Mouse (Mus musculus) heart, adult 2 months (tissue): ENCODE measurements at regions not wholly inside any gene's neighbourhood (a gene's known extent, or its start where the extent isn't known, plus 50 kb on each side); places are given as distances from the start of the nearest gene placed in this dataset.

Source experiments
- DNase-seq, 2 experiments: peaks; one replicate each; pipeline ENCODE4 v3.0.0; 2021
- H3K27ac ChIP-seq: fragments of 200-600 bp; 2 replicates; pipeline ENCODE4 v1.8.1; 2022
- H3K27me3 ChIP-seq: fragments of 200-500 bp; 2 replicates; pipeline ENCODE4 v1.6.1; 2012; ENCODE audit warnings: mild to moderate bottlenecking, low read length, inconsistent platforms, mixed read lengths; ENCODE audit not compliant: control insufficient read depth, insufficient read depth
- H3K36me3 ChIP-seq: fragments of 200-500 bp; 2 replicates; pipeline ENCODE4 v1.6.1; 2012; ENCODE audit warnings: low read length, inconsistent platforms; ENCODE audit not compliant: control insufficient read depth, insufficient read depth
- H3K4me1 ChIP-seq: fragments of 200-500 bp; 2 replicates; pipeline ENCODE4 v1.6.1; 2011; ENCODE audit warnings: low read length; ENCODE audit not compliant: control insufficient read depth, insufficient read depth
- H3K4me3 ChIP-seq: fragments of 200-600 bp; 2 replicates; pipeline ENCODE4 v1.8.1; 2022
- H3K79me2 ChIP-seq: fragments of 200-500 bp; replicated peaks from 2 replicates; pipeline ENCODE4 v1.6.1; 2012; ENCODE audit warnings: mild to moderate bottlenecking, inconsistent platforms, low read length, moderate library complexity, mixed read lengths; ENCODE audit not compliant: control insufficient read depth, insufficient read depth
- H3K9ac ChIP-seq: fragments of 200-500 bp; 2 replicates; pipeline ENCODE4 v1.6.1; 2012; ENCODE audit warnings: low read depth, mild to moderate bottlenecking, control low read depth, inconsistent platforms, low read length, mixed read lengths
- CTCF ChIP-seq: fragments of 200-600 bp; IDR thresholded peaks from 2 replicates; pipeline ENCODE4 v1.8.1; 2022; ENCODE audit warnings: antibody characterized with exemption, mild to moderate bottlenecking, moderate library complexity
- EP300 ChIP-seq: fragments of 200-500 bp; IDR thresholded peaks from 2 replicates; pipeline ENCODE4 v1.6.1; 2011; ENCODE audit warnings: low read depth, low read length, control low read depth; ENCODE audit not compliant: insufficient read depth
- POLR2A ChIP-seq: fragments of 200-500 bp; IDR thresholded peaks from 2 replicates; pipeline ENCODE4 v1.6.1; 2011; ENCODE audit warnings: mild to moderate bottlenecking, low read depth, low read length, control low read depth; ENCODE audit not compliant: insufficient read depth
- WGBS: fragments of 180-500 bp; shearing (Covaris S2); methylation state at CpG from one replicate; pipeline ENCODE4 v1.1.7; 2018; 5-methylcytosine and 5-hydroxymethylcytosine counted together
- intact Hi-C: fragments of 180-260 bp; cut with DNase I; formaldehyde crosslinking; loops from one replicate; pipeline ENCODE4 v1.15.1; 2025

- WGBS: 73% methylated on average over 2 of the region's 2 CpGs
These were observed 56.0 kb upstream of the Plxna4 start for GRCm38 (mm10) chr6:32644016-32644415.

GRCm38 (mm10) chr6:32638843-32639242 is 50.9 kb upstream of the Plxna4 start:
- 84% methylated on average over 13 of the region's 13 CpGs for WGBS

More at GRCm38 (mm10) chr6:32644016-32644415, 56.0 kb upstream of the Plxna4 start:
- no peaks in the 10 kb centered on the region for H3K27me3 ChIP-seq
- no peaks in the 10 kb centered on the region for H3K79me2 ChIP-seq
- intact Hi-C loops: no loop called here
- TF ChIP-seq POLR2A: no peak
- no peak for TF ChIP-seq CTCF
- no peak for TF ChIP-seq EP300
- H3K27ac ChIP-seq: no peak overlapping the region
- no peak for DNase-seq
- no peaks in the 10 kb centered on the region for H3K4me1 ChIP-seq
- H3K36me3 ChIP-seq: no peaks in the 10 kb centered on the region
- H3K9ac ChIP-seq: no peak overlapping the region
- H3K4me3 ChIP-seq: no peak overlapping the region

More at GRCm38 (mm10) chr6:32638843-32639242, 50.9 kb upstream of the Plxna4 start:
- H3K9ac ChIP-seq: no peak overlapping the region
- H3K79me2 ChIP-seq: no peaks in the 10 kb centered on the region
- no peaks in the 10 kb centered on the region for H3K36me3 ChIP-seq
- intact Hi-C loops: no loop called here
- no peak for DNase-seq
- TF ChIP-seq EP300: no peak
- no peak for TF ChIP-seq CTCF
- TF ChIP-seq POLR2A: no peak
- no peak overlapping the region for H3K27ac ChIP-seq
- H3K27me3 ChIP-seq: no peaks in the 10 kb centered on the region
- H3K4me3 ChIP-seq: no peak overlapping the region
- H3K4me1 ChIP-seq: no peaks in the 10 kb centered on the region; the same call in 1 of the 2 replicates
